Mouse (Mus musculus): Measurements from ENCODE around the gene Arhgef3. TPM values are rescaled to one million over a fixed set of nuclear protein-coding genes. Genes with fewer than 3 reads are reported as not detected.

Gene Arhgef3
- polyA plus RNA-seq (2015; fragmentation: Nextera tagmentation; extraction: Ambion mirVana), result 37.3 and 44.8 TPM in 2 replicates

- H3K27ac ChIP-seq (ENCODE audit: low read length), result no peak within 1 kb of the TSS
- DNase-seq (ENCODE audit: low spot score), result peak; percentile 71
- no peaks in the 10 kb centered on the region for H3K9me3 ChIP-seq (ENCODE audit: low read length)
- ATAC-seq, result peak; percentile 94
- H3K4me3 ChIP-seq (ENCODE audit: low read depth, low read length), result peak within 1 kb of the TSS; percentile 57
- H3K36me3 ChIP-seq (ENCODE audit: insufficient read depth, low read length), result no peaks in the 10 kb centered on the region
- TF ChIP-seq EP300 (IDR thresholded peaks at IDR 0.05) (no peak), CTCF (IDR thresholded peaks at IDR 0.05) (0 out of 2 replicates have a peak, but pooled peaks have one; percentile 3)
- peak within 1 kb of the TSS; percentile 92 for H3K4me2 ChIP-seq (replicated peaks; ENCODE audit: low read depth, low read length)
- 1% methylated on average over 55 of the region's 58 CpGs for WGBS
- H3K4me1 ChIP-seq (ENCODE audit: insufficient read depth, low read depth, low read length), result peaks cover 2% of the 10 kb centered on the region; the same call in 1 of the 2 replicates
- H3K9ac ChIP-seq (replicated peaks; ENCODE audit: low read depth), result peak within 1 kb of the TSS; percentile 55
- H3K27me3 ChIP-seq (replicated peaks; ENCODE audit: insufficient read depth, low read length), result 0 out of 2 replicates have a peak, but pooled peaks cover 4% of the 10 kb centered on the region
Measured at GRCm38 (mm10) chr14:27114362-27115274, at the start of gene Arhgef3. Arhgef3 (plus strand) TSS chr14:27114899.

GRCm38 (mm10) chr14:27066171-27066929 is 48.3 kb upstream of the Arhgef3 start:
- DNase-seq (ENCODE audit: low spot score), result peak; percentile 58
- no peaks in the 10 kb centered on the region for H3K27me3 ChIP-seq (replicated peaks; ENCODE audit: insufficient read depth, low read length)
- peak; percentile 74 for ATAC-seq
- no peaks in the 10 kb centered on the region for H3K9me3 ChIP-seq (ENCODE audit: low read length)
- TF ChIP-seq EP300 (IDR thresholded peaks at IDR 0.05), result peak; percentile 45
- TF ChIP-seq CTCF (IDR thresholded peaks at IDR 0.05), result no peak
- 31% methylated on average over 8 of the region's 9 CpGs for WGBS
- H3K4me2 ChIP-seq (replicated peaks; ENCODE audit: low read depth, low read length), result no peak overlapping the region
- H3K27ac ChIP-seq (ENCODE audit: low read length), result peak overlapping the region; percentile 64
- no peaks in the 10 kb centered on the region for H3K36me3 ChIP-seq (ENCODE audit: insufficient read depth, low read length)
- no peak overlapping the region for H3K4me3 ChIP-seq (ENCODE audit: low read depth, low read length)
- peaks cover 10% of the 10 kb centered on the region; the same call in 1 of the 2 replicates for H3K4me1 ChIP-seq (ENCODE audit: insufficient read depth, low read depth, low read length)
- H3K9ac ChIP-seq (replicated peaks; ENCODE audit: low read depth), result no peak overlapping the region

GRCm38 (mm10) chr14:27067866-27068271 is 46.8 kb upstream of the Arhgef3 start:
- Histone ChIP-seq H3K4me2 (replicated peaks; ENCODE audit: low read depth, low read length) (no peak overlapping the region), H3K36me3 (ENCODE audit: insufficient read depth, low read length) (no peaks in the 10 kb centered on the region), H3K4me3 (ENCODE audit: low read depth, low read length) (no peak overlapping the region), H3K4me1 (ENCODE audit: insufficient read depth, low read depth, low read length) (peaks cover 10% of the 10 kb centered on the region; the same call in 1 of the 2 replicates), H3K9me3 (ENCODE audit: low read length) (no peaks in the 10 kb centered on the region), H3K9ac (replicated peaks; ENCODE audit: low read depth) (no peak overlapping the region), H3K27me3 (replicated peaks; ENCODE audit: insufficient read depth, low read length) (no peaks in the 10 kb centered on the region), H3K27ac (ENCODE audit: low read length) (peak overlapping the region; percentile 21)
- TF ChIP-seq EP300 (IDR thresholded peaks at IDR 0.05) (peak; percentile 47; the same call in 1 of the 2 replicates), CTCF (IDR thresholded peaks at IDR 0.05) (no peak)
- 28% methylated on average over 6 of the region's 6 CpGs for WGBS
- ATAC-seq (peak; percentile 41), DNase-seq (ENCODE audit: low spot score) (peak; percentile 33)

- H3K27me3 ChIP-seq (replicated peaks; ENCODE audit: insufficient read depth, low read length), result no peaks in the 10 kb centered on the region
- no peak overlapping the region for H3K27ac ChIP-seq (ENCODE audit: low read length)
- H3K36me3 ChIP-seq (ENCODE audit: insufficient read depth, low read length), result no peaks in the 10 kb centered on the region
- no peak overlapping the region for H3K4me3 ChIP-seq (ENCODE audit: low read depth, low read length)
- H3K9me3 ChIP-seq (ENCODE audit: low read length), result no peaks in the 10 kb centered on the region
- peaks cover 16% of the 10 kb centered on the region; the same call in 1 of the 2 replicates for H3K4me1 ChIP-seq (ENCODE audit: insufficient read depth, low read depth, low read length)
- H3K4me2 ChIP-seq (replicated peaks; ENCODE audit: low read depth, low read length), result no peak overlapping the region
- DNase-seq (ENCODE audit: low spot score), result no peak
- H3K9ac ChIP-seq (replicated peaks; ENCODE audit: low read depth), result no peak overlapping the region
- ATAC-seq, result no peak
- TF ChIP-seq EP300 (IDR thresholded peaks at IDR 0.05) (no peak), CTCF (IDR thresholded peaks at IDR 0.05) (no peak)
- WGBS, result 58% methylated on average over 8 of the region's 8 CpGs
Measured at GRCm38 (mm10) chr14:27069434-27070097, 45.1 kb upstream of the Arhgef3 start.

GRCm38 (mm10) chr14:27070128-27070527 is 44.6 kb upstream of the Arhgef3 start:
- Histone ChIP-seq H3K9ac (replicated peaks; ENCODE audit: low read depth) (no peak overlapping the region), H3K27ac (ENCODE audit: low read length) (no peak overlapping the region), H3K27me3 (replicated peaks; ENCODE audit: insufficient read depth, low read length) (no peaks in the 10 kb centered on the region), H3K9me3 (ENCODE audit: low read length) (no peaks in the 10 kb centered on the region), H3K4me1 (ENCODE audit: insufficient read depth, low read depth, low read length) (peaks cover 17% of the 10 kb centered on the region; the same call in 1 of the 2 replicates), H3K4me2 (replicated peaks; ENCODE audit: low read depth, low read length) (no peak overlapping the region), H3K36me3 (ENCODE audit: insufficient read depth, low read length) (no peaks in the 10 kb centered on the region), H3K4me3 (ENCODE audit: low read depth, low read length) (no peak overlapping the region)
- WGBS, result 26% methylated on average over 3 of the region's 3 CpGs
- DNase-seq (ENCODE audit: low spot score), result no peak
- no peak for ATAC-seq
- no peak for TF ChIP-seq CTCF (IDR thresholded peaks at IDR 0.05)
- TF ChIP-seq EP300 (IDR thresholded peaks at IDR 0.05), result no peak

Data from lung, postnatal 0 days (tissue).